Mouse (Mus musculus) small intestine, adult 2 months (tissue): ENCODE data around the gene Agbl4. TPM values are rescaled to one million over a fixed set of nuclear protein-coding genes. Genes with fewer than 3 reads are reported as not detected.
A peak's percentile ranks its signal among the peaks of the same experiment; 100 is the strongest.

Experiments used
- H3K27ac ChIP-seq: fragments of 200-500 bp; 2 replicates; pipeline ENCODE4 v1.5.1; 2012; ENCODE audit warnings: low read depth, low read length, control low read depth, inconsistent platforms; ENCODE audit not compliant: insufficient read depth
- H3K27me3 ChIP-seq: fragments of 200-500 bp; 2 replicates; pipeline ENCODE4 v1.6.1; 2012; ENCODE audit warnings: mild to moderate bottlenecking, moderate library complexity, low read length, inconsistent platforms; ENCODE audit not compliant: control insufficient read depth, insufficient read depth
- H3K36me3 ChIP-seq: fragments of 200-500 bp; 2 replicates; pipeline ENCODE4 v1.6.1; 2012; ENCODE audit warnings: mild to moderate bottlenecking, low read length, control low read depth, inconsistent platforms; ENCODE audit not compliant: control insufficient read depth, insufficient read depth
- H3K4me1 ChIP-seq: fragments of 200-500 bp; 2 replicates; pipeline ENCODE4 v1.6.1; 2012; ENCODE audit warnings: low read length, inconsistent platforms, mixed read lengths; ENCODE audit not compliant: control insufficient read depth, insufficient read depth, insufficient read length
- H3K4me3 ChIP-seq: fragments of 200-500 bp; 2 replicates; pipeline ENCODE4 v1.5.1; 2012; ENCODE audit warnings: low read depth, mild to moderate bottlenecking, control low read depth, inconsistent platforms, low read length, moderate library complexity
- CTCF ChIP-seq: fragments of 200-500 bp; IDR thresholded peaks from 2 replicates; pipeline ENCODE4 v1.5.1; 2012; ENCODE audit warnings: low read depth, mild to moderate bottlenecking, control low read depth, inconsistent platforms, low read length, moderate library complexity, mixed read lengths; ENCODE audit not compliant: insufficient replicate concordance, insufficient read length; ENCODE audit errors: extremely low read depth
- POLR2A ChIP-seq: fragments of 200-500 bp; IDR thresholded peaks from 2 replicates; pipeline ENCODE4 v1.6.1; 2012; ENCODE audit warnings: low read depth, mild to moderate bottlenecking, control low read depth, inconsistent platforms, low read length, moderate library complexity
- WGBS: fragments of 180-500 bp; shearing (Covaris S2); methylation state at CpG from one replicate; pipeline ENCODE4 v1.1.7; 2018; 5-methylcytosine and 5-hydroxymethylcytosine counted together
- polyA plus RNA-seq: library from polyadenylated mRNA; depleted of rRNA; stranded (reverse); fragments of >200 nt; gene quantifications from 2 replicates; pipeline ENCODE4 v1.2.3, GENCODE M21; 2012

Gene Agbl4
- polyA plus RNA-seq, 1 experiment = not detected

GRCm38 (mm10) chr4:111414818-111415488 lies 1017.5 kb downstream of the Agbl4 start, which contains the start of gene Bend5:
TSS of gene Bend5 (plus strand) at chr4:111415006.
- 2% methylated on average over 64 of the region's 66 CpGs for WGBS
- Histone ChIP-seq H3K36me3 (no peaks in the 10 kb centered on the region), H3K27ac (no peak within 1 kb of the TSS; the same call in 1 of the 2 replicates), H3K27me3 (peaks cover 11% of the 10 kb centered on the region; the same call in 1 of the 2 replicates), H3K4me1 (peaks cover 3% of the 10 kb centered on the region; the same call in 1 of the 2 replicates), H3K4me3 (peak within 1 kb of the TSS; percentile 81)
- TF ChIP-seq POLR2A = no peak
- TF ChIP-seq CTCF = no peak

- Histone ChIP-seq H3K36me3 (no peaks in the 10 kb centered on the region), H3K4me1 (peaks cover 3% of the 10 kb centered on the region; the same call in 1 of the 2 replicates), H3K4me3 (peak overlapping the region; percentile 24), H3K27me3 (peaks cover 11% of the 10 kb centered on the region; the same call in 1 of the 2 replicates), H3K27ac (no peak overlapping the region)
- WGBS = 69% methylated on average over 3 of the region's 3 CpGs
- no peak for TF ChIP-seq POLR2A
Observed at GRCm38 (mm10) chr4:111416126-111416525, 1018.7 kb downstream of the Agbl4 start.

- H3K36me3 ChIP-seq = no peaks in the 10 kb centered on the region
- H3K4me1 ChIP-seq = peaks cover 3% of the 10 kb centered on the region; the same call in 1 of the 2 replicates
- WGBS = 94% methylated on average over 3 of the region's 3 CpGs
- H3K4me3 ChIP-seq = no peak overlapping the region
- H3K27ac ChIP-seq = no peak overlapping the region
- TF ChIP-seq CTCF (no peak), POLR2A (no peak)
- peaks cover 11% of the 10 kb centered on the region; the same call in 1 of the 2 replicates for H3K27me3 ChIP-seq
Observed at GRCm38 (mm10) chr4:111416551-111416950, 1019.1 kb downstream of the Agbl4 start.

- Histone ChIP-seq H3K27me3 (peaks cover 11% of the 10 kb centered on the region; the same call in 1 of the 2 replicates), H3K27ac (no peak overlapping the region), H3K4me1 (peaks cover 3% of the 10 kb centered on the region; the same call in 1 of the 2 replicates), H3K36me3 (no peaks in the 10 kb centered on the region), H3K4me3 (no peak overlapping the region)
- TF ChIP-seq POLR2A = no peak
- TF ChIP-seq CTCF = no peak
- 88% methylated on average over 5 of the region's 5 CpGs for WGBS
Observed at GRCm38 (mm10) chr4:111417716-111418115, 1020.3 kb downstream of the Agbl4 start.

GRCm38 (mm10) chr4:111419476-111419875 lies 1022.0 kb downstream of the Agbl4 start:
- WGBS = 56% methylated on average over 1 of the region's 1 CpGs
- TF ChIP-seq CTCF (no peak), POLR2A (no peak)
- Histone ChIP-seq H3K4me3 (no peak overlapping the region), H3K27ac (peak overlapping the region; percentile 29; the same call in 1 of the 2 replicates), H3K27me3 (peaks cover 7% of the 10 kb centered on the region; the same call in 1 of the 2 replicates), H3K4me1 (peaks cover 3% of the 10 kb centered on the region; the same call in 1 of the 2 replicates), H3K36me3 (no peaks in the 10 kb centered on the region)

GRCm38 (mm10) chr4:111420031-111420430 lies 1022.6 kb downstream of the Agbl4 start:
- Histone ChIP-seq H3K4me1 (peaks cover 3% of the 10 kb centered on the region; the same call in 1 of the 2 replicates), H3K27me3 (peaks cover 2% of the 10 kb centered on the region; the same call in 1 of the 2 replicates), H3K36me3 (no peaks in the 10 kb centered on the region), H3K27ac (no peak overlapping the region), H3K4me3 (no peak overlapping the region)
- 89% methylated on average over 3 of the region's 3 CpGs for WGBS
- TF ChIP-seq POLR2A (no peak), CTCF (no peak)

- WGBS = 67% methylated on average over 4 of the region's 4 CpGs
Observed at GRCm38 (mm10) chr4:111420955-111421354, 1023.5 kb downstream of the Agbl4 start.

More at GRCm38 (mm10) chr4:111420955-111421354, 1023.5 kb downstream of the Agbl4 start:
- TF ChIP-seq CTCF (no peak), POLR2A (no peak)
- H3K4me3 ChIP-seq = no peak overlapping the region
- H3K27me3 ChIP-seq = no peaks in the 10 kb centered on the region
- no peaks in the 10 kb centered on the region for H3K36me3 ChIP-seq
- H3K27ac ChIP-seq = no peak overlapping the region
- peaks cover 3% of the 10 kb centered on the region; the same call in 1 of the 2 replicates for H3K4me1 ChIP-seq
